Comparison of ENCODE assay signal across 16 mouse cellular contexts in the genomic region with DNA sequence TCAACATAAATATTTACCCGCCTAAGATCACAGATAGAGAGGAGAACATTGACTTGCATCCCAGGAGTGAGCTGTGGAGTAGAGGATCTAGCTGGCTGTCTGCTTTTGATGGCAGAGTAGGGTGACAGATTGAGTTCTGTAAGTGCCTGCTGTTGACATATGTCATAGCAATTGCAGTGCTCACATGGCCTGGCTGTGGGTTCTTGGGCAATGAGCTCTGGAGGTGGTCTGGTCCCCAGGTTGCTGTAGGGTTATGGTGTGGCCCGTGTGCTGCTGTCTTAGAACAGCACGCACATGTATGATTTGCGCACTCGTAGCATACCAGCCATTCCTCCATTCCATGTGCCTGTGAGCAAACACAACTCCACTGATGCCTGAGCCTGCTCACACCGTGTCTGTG.
A peak's percentile ranks its signal among the peaks of the same experiment; 100 is the strongest.
DNase-seq lines count a peak whose midpoint lies in the region; ATAC-seq lines count a peak whose summit lies in the region.
"Had no signal": no experiment of that assay in that cellular context is flagged by ENCODE, and none has a peak within 500 bp of the region (broad histone marks: within the 10 kb centered on the region; RNA-seq: fewer than 3 reads in every experiment).

No protein-coding gene starts in this region.

- WGBS in heart, embryonic 11.5 days (ENCODE audit: insufficient replicate concordance), result 71% methylated on average over 6 of the region's 6 CpGs
- 81% methylated on average over 6 of the region's 6 CpGs for WGBS in kidney, embryonic 14.5 days
- 82% methylated on average over 6 of the region's 6 CpGs for WGBS in kidney, embryonic 15.5 days

- no peak overlapping the region for H3K9ac ChIP-seq in heart, embryonic 11.5 days (ENCODE audit: low read depth, low read length)
- no peak overlapping the region for H3K9ac ChIP-seq in kidney, embryonic 14.5 days (ENCODE audit: low read depth, low read length)
- H3K9ac ChIP-seq in kidney, embryonic 15.5 days, result no peak overlapping the region
- H3K9ac ChIP-seq: neural tube, embryonic 12.5 days had no signal

- DNase-seq in heart, adult 9 months (ENCODE audit: low spot score in 2 of 2), result no peak
- DNase-seq in layer of hippocampus, postnatal 36 days, result peak; percentile 51
- DNase-seq: adrenal gland, postnatal 25 days; cerebellum, adult 8-10 months; heart, postnatal 10 days; kidney, postnatal 10 days; lung, adult 18-20 months had no signal

- H3K9me3 ChIP-seq in heart, embryonic 11.5 days (replicated peaks; ENCODE audit: control insufficient read depth, low read length), result no peaks in the 10 kb centered on the region
- no peaks in the 10 kb centered on the region for H3K9me3 ChIP-seq in kidney, embryonic 14.5 days (ENCODE audit: control insufficient read depth, low read length)
- no peaks in the 10 kb centered on the region for H3K9me3 ChIP-seq in kidney, embryonic 15.5 days (replicated peaks)
- H3K9me3 ChIP-seq in megakaryocyte, embryonic 14.5 days, result no peaks in the 10 kb centered on the region
- H3K9me3 ChIP-seq: neural tube, embryonic 12.5 days had no signal

- H3K27me3 ChIP-seq in heart, embryonic 11.5 days (ENCODE audit: control insufficient read depth, insufficient read depth, low read length), result no peaks in the 10 kb centered on the region
- no peaks in the 10 kb centered on the region for H3K27me3 ChIP-seq in kidney, embryonic 14.5 days (ENCODE audit: control insufficient read depth, insufficient read depth, low read length)
- H3K27me3 ChIP-seq in kidney, embryonic 15.5 days, result no peaks in the 10 kb centered on the region
- no peaks in the 10 kb centered on the region for H3K27me3 ChIP-seq in megakaryocyte, embryonic 14.5 days (replicated peaks)
- H3K27me3 ChIP-seq: neural tube, embryonic 12.5 days; Patski had no signal

- ATAC-seq in heart, embryonic 11.5 days (replicated peaks; ENCODE audit: insufficient number of reproducible peaks, low FRiP score, low TSS enrichment), result no peak
- ATAC-seq in kidney, embryonic 14.5 days (ENCODE audit: low FRiP score, low TSS enrichment), result 0 out of 2 replicates have a peak, but pooled peaks have one; percentile 44
- ATAC-seq in kidney, embryonic 15.5 days (replicated peaks; ENCODE audit: low FRiP score), result no peak
- no peak for ATAC-seq in megakaryocyte, adult 5-6 weeks (ENCODE audit: poor library complexity, severe bottlenecking)
- ATAC-seq: activated CD4-positive, CD25-positive, alpha-beta regulatory T cell, adult 4 months; Patski had no signal

- H3K27ac ChIP-seq in heart, embryonic 11.5 days (ENCODE audit: low read depth, low read length), result no peak overlapping the region
- no peak overlapping the region for H3K27ac ChIP-seq in kidney, embryonic 14.5 days (ENCODE audit: low read depth, low read length)
- H3K27ac ChIP-seq in kidney, embryonic 15.5 days, result no peak overlapping the region
- H3K27ac ChIP-seq: neural tube, embryonic 12.5 days; stomach, postnatal 0 days had no signal

- H3K36me3 ChIP-seq in heart, embryonic 11.5 days (ENCODE audit: control insufficient read depth, insufficient read depth, low read length), result no peaks in the 10 kb centered on the region
- H3K36me3 ChIP-seq in kidney, embryonic 14.5 days (ENCODE audit: control insufficient read depth, insufficient read depth, low read length), result no peaks in the 10 kb centered on the region
- no peaks in the 10 kb centered on the region for H3K36me3 ChIP-seq in kidney, embryonic 15.5 days
- H3K36me3 ChIP-seq in megakaryocyte, embryonic 14.5 days (replicated peaks; ENCODE audit: low read length), result peaks cover 18% of the 10 kb centered on the region
- H3K36me3 ChIP-seq: neural tube, embryonic 12.5 days had no signal

- no peak overlapping the region for H3K4me3 ChIP-seq in heart, embryonic 11.5 days (ENCODE audit: low read depth, low read length)
- H3K4me3 ChIP-seq in kidney, embryonic 14.5 days (ENCODE audit: low read length), result no peak overlapping the region
- no peak overlapping the region for H3K4me3 ChIP-seq in kidney, embryonic 15.5 days (replicated peaks)
- peak overlapping the region; percentile 7 for H3K4me3 ChIP-seq in megakaryocyte, embryonic 14.5 days (replicated peaks)
- H3K4me3 ChIP-seq: neural tube, embryonic 12.5 days had no signal

- peaks cover 59% of the 10 kb centered on the region for H3K4me1 ChIP-seq in heart, embryonic 11.5 days (ENCODE audit: control insufficient read depth, insufficient read depth, low read length)
- H3K4me1 ChIP-seq in kidney, embryonic 14.5 days (ENCODE audit: control insufficient read depth, insufficient read depth, low read length), result peaks cover 25% of the 10 kb centered on the region
- peaks cover 37% of the 10 kb centered on the region for H3K4me1 ChIP-seq in kidney, embryonic 15.5 days
- H3K4me1 ChIP-seq in megakaryocyte, embryonic 14.5 days, result peaks cover 85% of the 10 kb centered on the region

- 0 out of 2 replicates have a peak overlapping the region, but pooled peaks have one; percentile 4 for H3K4me2 ChIP-seq in heart, embryonic 11.5 days
- H3K4me2 ChIP-seq in kidney, embryonic 14.5 days (replicated peaks; ENCODE audit: low read depth, low read length), result no peak overlapping the region
- H3K4me2 ChIP-seq in kidney, embryonic 15.5 days, result no peak overlapping the region
- H3K4me2 ChIP-seq: neural tube, embryonic 12.5 days had no signal

Comparison
In these comparisons a context has a peak if more than half of its experiments do, and no peak if none do; other contexts are left out.
1. DNase-seq: peak in layer of hippocampus, postnatal 36 days (2 of 2); none in heart, adult 9 months (0 of 2).